Mouse (Mus musculus): Measurements from ENCODE around the gene Chia1.
"Not testable (repeated sequence)": the region's sequence is repeated elsewhere in the genome, so short reads cannot be mapped to it uniquely, and the experiment has no call there.

GRCm38 (mm10) chr3:106172506-106172905 lies 59.5 kb downstream of the Chia1 start:
- not testable (repeated sequence) for TF ChIP-seq CTCF, EP300 (IDR thresholded peaks at IDR 0.05; ENCODE audit: low read depth)
